Mouse (Mus musculus): ENCODE data around the gene Slit3.

DNA sequence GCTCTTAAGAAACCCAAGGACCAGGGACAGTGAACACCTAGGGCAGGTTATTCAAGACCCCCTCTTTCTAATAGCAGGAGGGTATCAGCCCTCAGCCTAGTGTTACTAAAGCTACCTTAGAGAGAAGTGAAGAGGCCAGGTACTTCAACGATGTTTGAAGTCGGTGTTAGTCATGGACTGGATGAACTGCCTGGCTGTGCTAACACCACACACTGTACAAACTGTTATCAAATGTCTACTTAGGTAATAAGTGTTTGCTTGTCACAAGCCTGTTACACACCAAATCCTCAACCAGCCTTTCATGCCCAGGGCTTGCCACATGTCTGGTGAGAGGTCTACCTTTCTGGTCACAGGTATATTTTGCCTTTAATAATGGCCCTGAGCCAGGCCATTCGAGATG is 153.0 kb downstream of the Slit3 start:
- no peak for TF ChIP-seq GATA1 (IDR thresholded peaks at IDR 0.05; ENCODE audit: borderline replicate concordance, low read length)
- no peak for TF ChIP-seq FLI1 (IDR thresholded peaks at IDR 0.05; ENCODE audit: low read length)
